Mouse (Mus musculus) testis, adult 2 months (tissue): ENCODE measurements around the gene Tsc22d4.

Source experiments
- CTCF ChIP-seq: fragments of 200-500 bp; IDR thresholded peaks from 2 replicates; pipeline ENCODE4 v1.5.1; 2012; ENCODE audit warnings: low read depth, mild to moderate bottlenecking, inconsistent platforms, low read length, moderate library complexity; ENCODE audit not compliant: control insufficient read depth, insufficient read depth, insufficient replicate concordance
- POLR2A ChIP-seq: fragments of 200-500 bp; IDR thresholded peaks from 2 replicates; pipeline ENCODE4 v1.6.1; 2012; ENCODE audit warnings: low read depth, mild to moderate bottlenecking, inconsistent platforms, low read length, moderate library complexity; ENCODE audit not compliant: control insufficient read depth

GRCm38 (mm10) chr5:137748130-137748770 lies 2.7 kb downstream of the Tsc22d4 start:
- TF ChIP-seq POLR2A, result no peak
- no peak for TF ChIP-seq CTCF
